34 mouse cellular contexts compared by ENCODE assay signal in the genomic region with DNA sequence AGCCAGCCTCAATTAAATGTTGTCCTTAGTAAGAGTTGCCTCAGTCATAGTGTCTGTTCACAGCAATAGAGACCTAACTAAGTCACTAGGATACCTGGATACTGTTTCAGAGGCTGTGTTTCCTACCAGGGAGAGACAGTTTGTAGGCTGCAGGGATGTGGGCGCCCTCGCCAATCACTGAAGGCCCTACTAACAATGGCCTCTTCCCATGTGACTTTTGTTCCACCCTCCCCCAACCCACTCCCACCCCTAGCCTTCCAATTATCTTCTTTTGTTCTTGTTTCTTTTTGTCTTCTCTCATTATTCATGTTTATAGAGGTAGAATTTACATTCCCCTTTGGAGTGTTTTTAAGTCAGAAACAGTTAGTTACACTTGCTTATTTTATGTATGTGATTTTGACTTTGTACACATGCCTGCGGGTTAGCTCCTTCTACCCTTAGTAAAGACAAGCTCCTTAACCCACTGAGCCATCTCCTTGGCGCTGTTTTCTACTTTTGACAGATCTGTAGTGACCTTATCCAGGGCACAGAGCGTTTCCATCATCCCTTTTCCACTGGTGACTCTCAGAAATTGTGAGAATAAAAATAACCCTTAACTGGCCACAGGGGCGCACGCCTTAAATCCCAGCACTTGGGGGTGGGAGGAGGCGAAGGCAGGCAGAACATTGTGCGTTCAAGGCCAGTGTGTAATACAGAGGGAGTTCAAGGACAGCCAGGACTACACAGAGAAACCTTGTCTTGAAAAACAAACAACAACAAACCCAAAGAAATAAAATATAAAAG. TPM values are rescaled to one million over a fixed set of nuclear protein-coding genes. Genes with fewer than 3 reads are reported as not detected.
DNase-seq lines count a peak whose midpoint lies in the region; ATAC-seq and TF ChIP-seq lines count a peak whose summit lies in the region.
"Had no signal": no experiment of that assay in that cellular context is flagged by ENCODE, and none has a peak within 500 bp of the region (broad histone marks: within the 10 kb centered on the region; RNA-seq: fewer than 3 reads in every experiment).

No protein-coding gene starts in this region.

- 0 out of 2 replicates have a peak overlapping the region, but pooled peaks have one; percentile 85 for H3K9ac ChIP-seq in liver, embryonic 13.5 days
- H3K9ac ChIP-seq in liver, embryonic 11.5 days (ENCODE audit: low read depth, low read length): no peak overlapping the region
- H3K9ac ChIP-seq in ES-Bruce4 (ENCODE audit: low read depth, poor library complexity, severe bottlenecking): no peak overlapping the region
- H3K9ac ChIP-seq in liver, embryonic 15.5 days: peak overlapping the region; percentile 77; the same call in 1 of the 2 replicates
- H3K9ac ChIP-seq: forebrain, embryonic 13.5 days; hindbrain, embryonic 15.5 days; limb, embryonic 13.5 days; lung, embryonic 14.5 days; neural tube, embryonic 12.5 days had no signal

- no peaks in the 10 kb centered on the region for H3K9me3 ChIP-seq in liver, embryonic 13.5 days (replicated peaks)
- no peaks in the 10 kb centered on the region for H3K9me3 ChIP-seq in liver, embryonic 11.5 days (ENCODE audit: control insufficient read depth, low read length)
- H3K9me3 ChIP-seq in E14TG2a.4 (ENCODE audit: low read length) (peaks cover 4% of the 10 kb centered on the region; the same call in 1 of the 2 replicates), ES-Bruce4 (replicated peaks; ENCODE audit: control insufficient read depth, insufficient read depth, low read length, poor library complexity, severe bottlenecking) (no peaks in the 10 kb centered on the region)
- no peaks in the 10 kb centered on the region for H3K9me3 ChIP-seq in liver, embryonic 15.5 days (replicated peaks)
- H3K9me3 ChIP-seq: forebrain, embryonic 13.5 days; hindbrain, embryonic 15.5 days; limb, embryonic 13.5 days; midbrain, embryonic 10.5 days; neural tube, embryonic 12.5 days had no signal

- peaks cover 57% of the 10 kb centered on the region for H3K4me1 ChIP-seq in liver, embryonic 13.5 days (replicated peaks)
- peaks cover 38% of the 10 kb centered on the region for H3K4me1 ChIP-seq in liver, embryonic 11.5 days (replicated peaks; ENCODE audit: control insufficient read depth, insufficient read depth, low read length)
- peaks cover 81% of the 10 kb centered on the region for H3K4me1 ChIP-seq in E14TG2a.4 (replicated peaks; ENCODE audit: low read depth, low read length)
- H3K4me1 ChIP-seq in ES-Bruce4 (ENCODE audit: control insufficient read depth, insufficient read depth, low read length): peaks cover 4% of the 10 kb centered on the region
- peaks cover 52% of the 10 kb centered on the region for H3K4me1 ChIP-seq in liver, embryonic 15.5 days (replicated peaks)

- no peak for ATAC-seq in liver, embryonic 13.5 days (ENCODE audit: low read depth)
- no peak for ATAC-seq in liver, embryonic 11.5 days (replicated peaks; ENCODE audit: low FRiP score)
- ATAC-seq in liver, embryonic 15.5 days (ENCODE audit: insufficient read depth): no peak
- ATAC-seq: activated CD4-positive, CD25-positive, alpha-beta regulatory T cell, adult 4 months; forebrain, embryonic 13.5 days; inflammation-experienced regulatory T-cells, adult 6 months had no signal

- no peak for DNase-seq in liver, embryonic 13.5 days
- no peak for DNase-seq in liver, embryonic 11.5 days (ENCODE audit: low spot score)
- DNase-seq in right cerebral cortex, postnatal 10 days (ENCODE audit: low spot score in 2 of 2): no peak
- no peak for DNase-seq in cerebellum, postnatal 14 days
- DNase-seq: adrenal gland, postnatal 10 days; B cell, adult 2 months; cerebellum, adult 8-10 months; cerebellum, postnatal 36 days; gastrocnemius, adult 2 months; gastrocnemius, postnatal 36 days; heart, adult 18-20 months; heart, postnatal 4 days; kidney, adult 11 months; lung, embryonic 14.5 days; lung, postnatal 14 days; thymus, adult 2 months; thymus, postnatal 4 days had no signal

- peaks cover 16% of the 10 kb centered on the region for H3K36me3 ChIP-seq in liver, embryonic 13.5 days
- H3K36me3 ChIP-seq in liver, embryonic 11.5 days (ENCODE audit: control insufficient read depth, insufficient read depth, low read length): no peaks in the 10 kb centered on the region
- H3K36me3 ChIP-seq in E14TG2a.4 (ENCODE audit: insufficient read depth, low read length): peaks cover 37% of the 10 kb centered on the region
- H3K36me3 ChIP-seq in ES-Bruce4 (ENCODE audit: control insufficient read depth, insufficient read depth, low read length, poor library complexity, severe bottlenecking): peaks cover 12% of the 10 kb centered on the region; the same call in 1 of the 2 replicates
- peaks cover 15% of the 10 kb centered on the region for H3K36me3 ChIP-seq in liver, embryonic 15.5 days (replicated peaks)
- H3K36me3 ChIP-seq: hindbrain, embryonic 15.5 days; limb, embryonic 13.5 days; midbrain, embryonic 10.5 days; neural tube, embryonic 12.5 days had no signal

- TF ChIP-seq CTCF in E14TG2a.4 (conservative IDR thresholded peaks at IDR 0.05; ENCODE audit: low read length): no peak
- TF ChIP-seq CTCF in ES-Bruce4 (IDR thresholded peaks at IDR 0.05; ENCODE audit: low read depth, low read length): no peak

- TF ChIP-seq EP300 in ES-Bruce4 (IDR thresholded peaks at IDR 0.05; ENCODE audit: insufficient read depth, low read depth, low read length): peak; percentile 69; the same call in 1 of the 2 replicates

- peak overlapping the region; percentile 95 for H3K27ac ChIP-seq in liver, embryonic 13.5 days
- no peak overlapping the region for H3K27ac ChIP-seq in liver, embryonic 11.5 days (ENCODE audit: low read depth, low read length)
- H3K27ac ChIP-seq in ES-Bruce4 (ENCODE audit: insufficient read depth, low read length): peak overlapping the region; percentile 87
- peak overlapping the region; percentile 93 for H3K27ac ChIP-seq in liver, embryonic 15.5 days (replicated peaks)
- H3K27ac ChIP-seq: forebrain, embryonic 13.5 days; gastrocnemius, adult 2 months; hindbrain, embryonic 15.5 days; limb, embryonic 13.5 days; neural tube, embryonic 12.5 days; stomach, postnatal 0 days had no signal

- WGBS in liver, embryonic 13.5 days (ENCODE audit: insufficient replicate concordance): 78% methylated on average over 9 of the region's 9 CpGs
- WGBS in liver, embryonic 11.5 days: 69% methylated on average over 9 of the region's 9 CpGs
- WGBS in liver, embryonic 15.5 days (ENCODE audit: insufficient replicate concordance): 72% methylated on average over 9 of the region's 9 CpGs

- H3K27me3 ChIP-seq in liver, embryonic 13.5 days: peaks cover 6% of the 10 kb centered on the region
- H3K27me3 ChIP-seq in liver, embryonic 11.5 days (replicated peaks; ENCODE audit: control insufficient read depth, insufficient read depth, low read length): peaks cover 6% of the 10 kb centered on the region; the same call in 1 of the 2 replicates
- H3K27me3 ChIP-seq in E14TG2a.4 (ENCODE audit: insufficient read depth, low read length) (no peaks in the 10 kb centered on the region), ES-Bruce4 (ENCODE audit: control insufficient read depth, insufficient read depth, low read length, poor library complexity, severe bottlenecking) (no peaks in the 10 kb centered on the region)
- H3K27me3 ChIP-seq in liver, embryonic 15.5 days: 0 out of 2 replicates have a peak, but pooled peaks cover 9% of the 10 kb centered on the region
- H3K27me3 ChIP-seq: hindbrain, embryonic 15.5 days had no signal

- no peak for TF ChIP-seq POLR2A in ES-Bruce4 (IDR thresholded peaks at IDR 0.05; ENCODE audit: insufficient read depth, low read length)

- no peak overlapping the region for H3K4me3 ChIP-seq in liver, embryonic 13.5 days (replicated peaks)
- no peak overlapping the region for H3K4me3 ChIP-seq in liver, embryonic 11.5 days (ENCODE audit: low read depth, low read length)
- H3K4me3 ChIP-seq in E14TG2a.4 (replicated peaks; ENCODE audit: low read length) (peak overlapping the region; percentile 66), ES-Bruce4 (ENCODE audit: low read depth, low read length) (no peak overlapping the region)
- H3K4me3 ChIP-seq in liver, embryonic 15.5 days (replicated peaks): no peak overlapping the region
- H3K4me3 ChIP-seq: forebrain, embryonic 13.5 days; gastrocnemius, adult 2 months; hindbrain, embryonic 15.5 days; limb, embryonic 13.5 days; midbrain, embryonic 10.5 days; myocyte; neural tube, embryonic 12.5 days had no signal

- no peak overlapping the region for H3K4me2 ChIP-seq in liver, embryonic 13.5 days
- no peak overlapping the region for H3K4me2 ChIP-seq in liver, embryonic 11.5 days
- H3K4me2 ChIP-seq in liver, embryonic 15.5 days: 0 out of 2 replicates have a peak overlapping the region, but pooled peaks have one; percentile 97
- H3K4me2 ChIP-seq: forebrain, embryonic 13.5 days; heart, embryonic 11.5 days; hindbrain, embryonic 15.5 days; limb, embryonic 13.5 days; lung, embryonic 14.5 days; neural tube, embryonic 12.5 days had no signal

RNA-seq across cellular contexts. Expression of a gene that starts 0.8 kb away (rescaled TPM):
- polyA plus RNA-seq in liver, embryonic 13.5 days (2015; fragmentation: Nextera tagmentation; extraction: Ambion mirVana): 21.7 and 25.1 TPM in 2 replicates
- polyA plus RNA-seq in liver, embryonic 11.5 days (2014; fragmentation: Nextera tagmentation; extraction: Ambion mirVana): 3.2 and 3.4 TPM in 2 replicates
- 0.66 and 0.91 TPM in 2 replicates for polyA plus RNA-seq in ES-Bruce4 (2011; ENCODE audit: insufficient read depth, insufficient read length, low read depth, missing spikeins)
- 25.1 and 27.1 TPM in 2 replicates for polyA plus RNA-seq in liver, embryonic 15.5 days (2015; fragmentation: Nextera tagmentation; extraction: Ambion mirVana)
- polyA plus RNA-seq: activated CD4-positive, CD25-positive, alpha-beta regulatory T cell, adult 4 months; forebrain, embryonic 13.5 days; inflammation-experienced regulatory T-cells, adult 6 months; limb, embryonic 13.5 days had no signal

RNA-seq across cellular contexts. Expression of a gene that starts 1.6 kb away (rescaled TPM):
- 0.67 and 0.81 TPM in 2 replicates for polyA plus RNA-seq in liver, embryonic 13.5 days (2015; fragmentation: Nextera tagmentation; extraction: Ambion mirVana)
- polyA plus RNA-seq in liver, embryonic 11.5 days (2014; fragmentation: Nextera tagmentation; extraction: Ambion mirVana): 0.52 and 0.96 TPM in 2 replicates
- polyA plus RNA-seq in ES-Bruce4 (2011; ENCODE audit: insufficient read depth, insufficient read length, low read depth, missing spikeins): 1.2 TPM in 1 of 2 replicates, not detected in the other
- 6.4 and 9.1 TPM in 2 replicates for polyA plus RNA-seq in liver, embryonic 15.5 days (2015; fragmentation: Nextera tagmentation; extraction: Ambion mirVana)
- polyA plus RNA-seq: embryonic facial prominence, embryonic 11.5 days; forebrain, embryonic 13.5 days; frontal cortex, adult 2 months had no signal

RNA-seq across cellular contexts. Expression of a gene that starts 4.9 kb away (rescaled TPM):
- polyA plus RNA-seq in liver, embryonic 13.5 days (2015; fragmentation: Nextera tagmentation; extraction: Ambion mirVana): 3.6 and 4.1 TPM in 2 replicates
- 15.2 and 16.6 TPM in 2 replicates for polyA plus RNA-seq in liver, embryonic 11.5 days (2014; fragmentation: Nextera tagmentation; extraction: Ambion mirVana)
- 23.1 and 27.9 TPM in 2 replicates for polyA plus RNA-seq in ES-Bruce4 (2011; ENCODE audit: insufficient read depth, insufficient read length, low read depth, missing spikeins)
- polyA plus RNA-seq in liver, embryonic 15.5 days (2015; fragmentation: Nextera tagmentation; extraction: Ambion mirVana): 2.4 and 3.1 TPM in 2 replicates

RNA-seq across cellular contexts. Expression of a gene that starts 8.3 kb away (rescaled TPM):
- polyA plus RNA-seq in liver, embryonic 13.5 days (2015; fragmentation: Nextera tagmentation; extraction: Ambion mirVana): 88.0 and 110 TPM in 2 replicates
- polyA plus RNA-seq in liver, embryonic 11.5 days (2014; fragmentation: Nextera tagmentation; extraction: Ambion mirVana): 103 and 113 TPM in 2 replicates
- 405 and 450 TPM in 2 replicates for polyA plus RNA-seq in ES-Bruce4 (2011; ENCODE audit: insufficient read depth, insufficient read length, low read depth, missing spikeins)
- polyA plus RNA-seq in liver, embryonic 15.5 days (2015; fragmentation: Nextera tagmentation; extraction: Ambion mirVana): 117 and 142 TPM in 2 replicates

RNA-seq across cellular contexts. Expression of a gene that starts 13.1 kb away (rescaled TPM):
- 0.08 TPM in 1 of 2 replicates, not detected in the other for polyA plus RNA-seq in liver, embryonic 13.5 days (2015; fragmentation: Nextera tagmentation; extraction: Ambion mirVana)
- polyA plus RNA-seq in liver, embryonic 11.5 days (2014; fragmentation: Nextera tagmentation; extraction: Ambion mirVana): 0.06 and 0.22 TPM in 2 replicates
- polyA plus RNA-seq in ES-Bruce4 (2011; ENCODE audit: insufficient read depth, insufficient read length, low read depth, missing spikeins): 0.38 and 0.43 TPM in 2 replicates
- 0.23 TPM in 1 of 2 replicates, not detected in the other for polyA plus RNA-seq in liver, embryonic 15.5 days (2015; fragmentation: Nextera tagmentation; extraction: Ambion mirVana)
- polyA plus RNA-seq: embryonic facial prominence, embryonic 11.5 days; heart, embryonic 11.5 days; hindbrain, embryonic 15.5 days; kidney, embryonic 14.5 days; midbrain, postnatal 0 days; neural tube, embryonic 12.5 days; stomach, postnatal 0 days had no signal

Comparison
In these comparisons a context has a peak if more than half of its experiments do, and no peak if none do; other contexts are left out.
1. H3K9ac ChIP-seq: peak in liver, embryonic 13.5 days (single experiment) and liver, embryonic 15.5 days (single experiment); none in liver, embryonic 11.5 days (single experiment) and ES-Bruce4 (single experiment).